Mouse (Mus musculus): Measurements from ENCODE around the gene Aox4.

GRCm38 (mm10) chr1:58278026-58278425 is 67.8 kb downstream of the Aox4 start, which contains the start of gene Aox2:
- TF ChIP-seq CTCF (IDR thresholded peaks at IDR 0.05; ENCODE audit: insufficient read depth, low read depth, low read length) (no peak), POLR2A (IDR thresholded peaks at IDR 0.05; ENCODE audit: insufficient read depth, low read depth, low read length) (no peak)
